Mouse (Mus musculus) lung, postnatal 0 days (tissue): ENCODE measurements around the gene Asb18. TPM values are rescaled to one million over a fixed set of nuclear protein-coding genes. Genes with fewer than 3 reads are reported as not detected.

Experiments
- ATAC-seq: fragments of 200-750 bp; cut with Nextera tagmentation; 2 replicates; pipeline ENCODE4 v1.8.0; 2017; ENCODE audit warnings: moderate library complexity
- DNase-seq: peaks from one replicate; pipeline ENCODE4 v3.0.0-alpha.2; 2016; ENCODE audit warnings: low spot score
- H3K27ac ChIP-seq: fragments of 300-500 bp; sonication (generic); 2 replicates; pipeline ENCODE4 v1.5.1; 2014; ENCODE audit warnings: antibody characterized with exemption, mild to moderate bottlenecking, low read length, mixed read lengths
- H3K27me3 ChIP-seq: fragments of 300-500 bp; sonication (generic); replicated peaks from 2 replicates; pipeline ENCODE4 v1.6.1; 2014; ENCODE audit warnings: low read length, mixed read lengths; ENCODE audit not compliant: insufficient read depth
- H3K36me3 ChIP-seq: fragments of 300-500 bp; sonication (generic); 2 replicates; pipeline ENCODE4 v1.6.1; 2014; ENCODE audit warnings: low read length, mixed read lengths; ENCODE audit not compliant: insufficient read depth
- H3K4me1 ChIP-seq: fragments of 300-500 bp; sonication (generic); 2 replicates; pipeline ENCODE4 v1.6.1; 2014; ENCODE audit warnings: antibody characterized with exemption, low read depth, low read length, mixed read lengths; ENCODE audit not compliant: insufficient read depth
- H3K4me2 ChIP-seq: fragments of 300-500 bp; sonication (generic); replicated peaks from 2 replicates; pipeline ENCODE4 v1.6.1; 2014; ENCODE audit warnings: low read depth, mild to moderate bottlenecking, low read length, moderate library complexity, mixed read lengths
- H3K4me3 ChIP-seq: fragments of 300-500 bp; sonication (generic); 2 replicates; pipeline ENCODE4 v1.5.1; 2014; ENCODE audit warnings: low read depth, low read length
- H3K9ac ChIP-seq: fragments of 300-500 bp; sonication (generic); replicated peaks from 2 replicates; pipeline ENCODE4 v1.6.1; 2014; ENCODE audit warnings: low read depth, mild to moderate bottlenecking
- H3K9me3 ChIP-seq: fragments of 300-500 bp; sonication (generic); 2 replicates; pipeline ENCODE4 v1.6.1; 2016; ENCODE audit warnings: low read length, mixed read lengths
- CTCF ChIP-seq: IDR thresholded peaks from 2 replicates; pipeline ENCODE4 v1.5.1; 2016; ENCODE audit warnings: antibody characterized with exemption, mild to moderate bottlenecking
- EP300 ChIP-seq: IDR thresholded peaks from 2 replicates; pipeline ENCODE4 v1.6.1; 2016; ENCODE audit warnings: antibody characterized with exemption, mild to moderate bottlenecking, control low read depth
- WGBS: fragments of 180-500 bp; shearing (Covaris S2); extraction: QIAGEN DNeasy Blood & Tissue Kit; methylation state at CpG from one replicate; pipeline ENCODE4 v1.1.7; 2014; 5-methylcytosine and 5-hydroxymethylcytosine counted together
- polyA plus RNA-seq: library from polyadenylated mRNA; unstranded; fragments of >200 nt; fragmentation: Nextera tagmentation; extraction: Ambion mirVana; gene quantifications from 2 replicates; pipeline ENCODE4 v1.2.1, GENCODE M21; 2015

Gene Asb18
- polyA plus RNA-seq, 1 experiment from 2014 or later: not detected

- TF ChIP-seq CTCF (no peak), EP300 (no peak)
- Histone ChIP-seq H3K4me2 (no peak overlapping the region), H3K9me3 (no peaks in the 10 kb centered on the region), H3K4me3 (no peak overlapping the region), H3K27me3 (no peaks in the 10 kb centered on the region), H3K9ac (no peak overlapping the region), H3K36me3 (no peaks in the 10 kb centered on the region), H3K27ac (no peak overlapping the region), H3K4me1 (no peaks in the 10 kb centered on the region)
- ATAC-seq: no peak
- 73% methylated on average over 1 of the region's 1 CpGs for WGBS
- no peak for DNase-seq
Observed at GRCm38 (mm10) chr1:89902641-89903040, 111.8 kb downstream of the Asb18 start.

DNA sequence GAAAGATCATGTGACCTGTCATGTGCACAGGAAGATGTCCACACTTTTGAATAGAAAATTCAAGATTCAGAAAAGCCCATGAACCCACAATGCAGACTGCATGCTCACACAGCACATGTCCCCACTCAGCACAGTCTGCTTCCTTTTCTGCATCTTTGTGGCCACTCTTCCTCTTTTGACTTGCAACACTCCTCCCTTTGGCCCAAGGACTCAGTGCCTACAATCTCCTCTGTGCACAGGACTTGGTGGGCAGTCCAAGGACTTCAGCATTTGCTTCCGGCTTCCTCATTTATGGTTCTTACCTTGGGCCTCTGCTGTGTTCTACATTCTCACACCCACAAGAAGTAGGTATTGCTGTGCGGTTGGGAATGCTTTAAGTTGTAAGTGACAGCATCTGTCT is 112.2 kb downstream of the Asb18 start:
- no peaks in the 10 kb centered on the region for H3K4me1 ChIP-seq
- TF ChIP-seq CTCF: no peak
- TF ChIP-seq EP300: no peak
- no peaks in the 10 kb centered on the region for H3K27me3 ChIP-seq
- no peaks in the 10 kb centered on the region for H3K36me3 ChIP-seq
- DNase-seq (no peak), ATAC-seq (no peak)
- 99% methylated on average over 2 of the region's 2 CpGs for whole genome bisulfite sequencing
- H3K9me3 ChIP-seq: no peaks in the 10 kb centered on the region
- no peak overlapping the region for H3K27ac ChIP-seq
- no peak overlapping the region for H3K9ac ChIP-seq
- H3K4me3 ChIP-seq: no peak overlapping the region
- no peak overlapping the region for H3K4me2 ChIP-seq

- 77% methylated on average over 4 of the region's 4 CpGs for WGBS
- Histone ChIP-seq H3K27ac (no peak overlapping the region), H3K9ac (no peak overlapping the region), H3K9me3 (no peaks in the 10 kb centered on the region), H3K27me3 (no peaks in the 10 kb centered on the region), H3K4me2 (no peak overlapping the region), H3K4me1 (no peaks in the 10 kb centered on the region), H3K4me3 (no peak overlapping the region), H3K36me3 (no peaks in the 10 kb centered on the region)
- no peak for TF ChIP-seq CTCF
- no peak for TF ChIP-seq EP300
- DNase-seq (no peak), ATAC-seq (no peak)
Observed at GRCm38 (mm10) chr1:89901381-89901780, 113.1 kb downstream of the Asb18 start.

Other genes with a start within 250 kb of the Asb18 start
- 0.13 TPM in 1 of 2 replicates, not detected in the other for gene Gbx2, start 83.5 kb downstream of the Asb18 start, polyA plus RNA-seq
- 4.6 and 5.7 TPM in 2 replicates for gene Iqca, start 138.7 kb upstream of the Asb18 start, polyA plus RNA-seq
- gene Ackr3, start 189.3 kb upstream of the Asb18 start, polyA plus RNA-seq: 38.4 and 54.8 TPM in 2 replicates